Mouse (Mus musculus) left cerebral cortex, adult 9 months (tissue): Measurements from ENCODE around the gene Gripap1.
"Not testable (repeated sequence)": the region's sequence is repeated elsewhere in the genome, so short reads cannot be mapped to it uniquely, and the experiment has no call there.

ENCODE experiments used
- DNase-seq, 2 experiments: peaks; one replicate each; pipeline ENCODE4 v3.0.0; 2022; ENCODE audit warnings: low spot score in 2 of 2

Gripap1 gene

DNA sequence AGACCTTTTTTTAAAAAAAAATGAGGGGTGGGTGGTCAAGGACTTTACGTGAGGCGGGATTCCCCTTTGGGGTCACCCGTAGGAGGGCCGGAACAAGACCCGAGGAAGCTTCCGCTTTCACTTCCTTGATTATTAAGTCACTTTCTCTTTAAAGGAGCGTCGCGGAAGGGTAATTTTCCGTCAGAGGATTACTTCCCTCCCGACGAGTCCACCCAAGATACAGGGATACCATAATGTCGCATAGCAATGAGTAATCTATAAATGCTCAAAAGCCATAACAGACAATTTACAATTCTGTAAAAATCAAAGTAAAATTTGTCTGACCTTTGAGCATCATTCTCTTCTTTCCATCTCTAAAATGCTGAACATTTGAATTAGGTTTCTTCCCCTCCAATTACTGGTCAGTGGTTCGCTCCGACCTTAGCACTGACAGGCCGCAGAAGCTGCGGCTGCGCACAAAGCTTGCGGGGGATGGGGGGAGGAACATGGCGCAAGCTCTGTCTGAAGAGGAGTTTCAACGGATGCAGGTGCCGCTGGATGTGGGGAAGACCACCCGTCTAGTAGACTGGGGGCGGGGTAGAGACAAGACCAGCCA, at the start of gene Gripap1:
Gene Gripap1 (plus strand): TSS at position 224 of the 595 bp plus-strand sequence.
- DNase-seq, result peak; percentile 61 to 73

DNA sequence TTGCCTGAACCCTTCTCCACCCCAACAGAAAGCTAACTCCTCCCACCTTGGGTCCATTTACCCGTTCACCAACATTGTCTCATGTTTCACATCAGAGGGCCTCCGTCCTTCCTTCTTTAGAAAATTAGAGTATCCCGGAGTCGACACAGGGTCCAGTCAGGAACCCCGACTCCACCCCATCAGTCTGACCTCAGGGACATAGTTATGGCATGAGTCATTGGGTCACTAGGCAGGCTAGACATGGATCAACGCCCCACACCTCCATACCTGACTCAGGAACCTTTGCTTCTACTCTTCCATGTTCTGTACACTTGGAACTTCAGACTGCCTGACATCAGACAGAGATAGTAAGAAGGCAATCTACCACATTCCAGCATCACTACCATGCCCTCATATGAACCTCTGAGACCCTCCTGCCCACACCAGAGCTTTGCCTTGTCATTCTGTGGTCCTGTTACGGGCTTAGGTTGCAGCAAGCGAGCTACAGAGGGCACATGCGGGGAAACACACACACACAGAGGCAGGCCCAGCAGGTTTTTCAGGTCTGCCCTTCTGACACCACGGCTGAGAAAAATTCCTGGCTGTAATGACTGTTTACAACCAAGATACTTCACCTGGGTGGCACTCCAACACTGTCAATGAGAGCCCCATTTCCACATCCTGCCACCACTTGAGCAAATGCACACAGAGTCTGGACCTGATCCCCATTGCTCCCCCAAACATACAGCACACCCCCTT, 49.3 kb upstream of the Gripap1 start:
- DNase-seq, result no peak

DNA sequence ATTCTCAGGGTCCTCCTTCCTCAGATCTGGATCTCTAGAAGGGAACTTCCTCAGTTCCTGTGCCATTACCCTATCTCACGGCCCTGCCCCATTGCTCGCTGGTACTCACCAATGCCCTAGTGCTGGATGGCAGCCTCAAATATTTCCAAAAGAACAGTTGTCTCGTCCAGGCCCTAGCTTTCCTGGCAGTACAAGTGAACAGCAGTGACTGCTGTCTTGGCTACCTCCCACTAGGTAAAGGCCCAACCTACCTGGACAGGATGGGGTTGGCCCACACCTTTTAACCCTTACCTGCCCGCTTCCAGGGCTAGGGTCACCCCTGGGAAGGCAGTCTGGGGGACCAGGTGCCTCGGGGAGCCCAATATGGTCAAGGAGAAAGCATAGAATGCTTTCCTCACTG, 48.5 kb upstream of the Gripap1 start:
- DNase-seq, result no peak

DNA sequence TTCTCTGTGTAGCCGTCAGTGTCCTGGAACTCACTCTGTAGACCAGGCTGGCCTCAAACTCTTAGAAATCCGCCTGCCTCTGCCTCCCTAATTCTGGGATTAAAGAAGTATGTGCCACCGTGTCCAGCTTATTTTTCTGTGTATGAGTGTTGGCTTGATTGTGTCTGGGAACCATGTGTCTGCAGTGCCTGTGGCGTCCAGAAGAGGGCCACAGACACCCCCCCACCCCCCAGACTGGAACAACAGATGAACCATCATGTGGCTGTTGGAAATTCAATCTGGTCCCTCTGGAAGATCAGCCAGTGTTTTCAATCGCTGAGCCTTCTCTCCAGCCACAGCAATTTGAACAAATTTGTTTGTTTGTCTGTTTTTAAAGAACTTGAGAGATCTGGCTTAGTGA, 46.1 kb upstream of the Gripap1 start:
- DNase-seq, result no peak

DNA sequence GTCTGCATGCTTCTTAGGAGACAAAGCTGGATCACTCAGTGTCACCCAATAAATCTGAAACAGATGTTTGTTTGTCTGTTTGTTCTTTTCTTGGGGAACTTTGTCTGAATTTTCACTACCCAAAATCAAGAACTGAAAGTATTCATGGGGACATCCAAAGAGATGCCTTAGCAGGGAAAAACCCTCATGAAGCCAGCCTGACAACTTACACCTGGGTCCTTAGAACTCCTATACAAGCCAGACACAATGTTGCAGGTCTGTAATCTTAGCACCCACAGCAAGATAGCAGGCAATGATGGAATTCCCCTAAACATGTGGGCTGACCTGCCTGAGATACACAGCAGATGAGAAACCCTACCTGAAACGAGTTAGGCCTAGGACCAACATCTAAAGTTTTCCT, 44.6 kb upstream of the Gripap1 start:
- DNase-seq, result no peak

DNA sequence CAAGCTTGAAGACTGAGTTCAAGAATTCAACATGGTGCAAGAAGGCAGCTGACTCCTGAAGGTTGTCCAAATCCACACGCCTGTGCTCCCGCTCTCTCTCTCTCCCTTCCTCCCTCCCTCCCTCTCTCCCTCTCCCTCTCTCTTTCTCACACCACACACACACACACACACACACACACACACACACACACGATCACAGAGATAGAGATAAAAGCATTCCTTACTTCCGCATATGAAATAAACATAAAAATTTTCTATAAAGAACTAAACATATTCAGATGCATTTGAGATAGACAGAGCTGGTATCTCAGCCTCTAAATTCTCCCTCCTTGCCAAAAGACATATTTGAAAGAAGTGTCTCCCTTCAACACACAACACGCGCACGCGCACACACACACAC, 44.1 kb upstream of the Gripap1 start:
- DNase-seq, result no peak

DNA sequence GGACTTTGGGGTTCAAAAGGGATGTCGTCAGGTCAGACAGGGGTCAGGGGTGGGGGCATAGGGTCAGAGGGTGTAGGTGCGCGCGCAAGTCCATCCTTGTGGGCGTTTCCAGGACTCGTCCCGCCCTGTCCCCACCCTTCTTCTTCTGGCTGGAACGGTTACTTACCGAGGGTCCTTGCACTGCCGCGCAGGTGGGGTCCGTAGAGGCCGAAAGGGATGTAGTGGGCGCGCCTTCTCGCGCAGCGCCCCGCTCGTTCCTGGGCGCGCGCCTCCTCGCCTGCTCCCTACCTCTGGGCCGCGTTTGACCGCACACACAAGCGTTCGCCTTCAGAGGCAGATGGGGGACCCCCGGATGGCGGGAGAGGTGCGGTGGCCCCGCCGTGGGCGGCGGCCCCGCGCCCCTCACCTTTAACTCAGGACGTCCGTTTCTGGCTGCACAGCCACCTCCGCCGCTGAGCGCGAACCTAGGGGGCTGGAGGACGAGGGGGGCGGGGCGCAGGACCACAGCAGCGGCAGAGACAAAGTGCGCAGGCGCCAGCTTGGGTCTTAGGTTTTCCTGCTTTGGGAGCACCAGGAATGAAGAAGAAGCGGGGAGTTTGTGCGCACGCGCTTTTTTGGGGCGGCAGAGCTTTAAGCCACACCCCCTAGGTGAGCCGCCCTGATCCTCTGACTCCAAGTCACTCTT, 39.0 kb upstream of the Gripap1 start, which contains the start of gene Ccdc120:
Gene Ccdc120 (minus strand): TSS at position 474 of the 685 bp plus-strand sequence.
- peak in 1 of 2 experiments; percentile 70 for DNase-seq

DNA sequence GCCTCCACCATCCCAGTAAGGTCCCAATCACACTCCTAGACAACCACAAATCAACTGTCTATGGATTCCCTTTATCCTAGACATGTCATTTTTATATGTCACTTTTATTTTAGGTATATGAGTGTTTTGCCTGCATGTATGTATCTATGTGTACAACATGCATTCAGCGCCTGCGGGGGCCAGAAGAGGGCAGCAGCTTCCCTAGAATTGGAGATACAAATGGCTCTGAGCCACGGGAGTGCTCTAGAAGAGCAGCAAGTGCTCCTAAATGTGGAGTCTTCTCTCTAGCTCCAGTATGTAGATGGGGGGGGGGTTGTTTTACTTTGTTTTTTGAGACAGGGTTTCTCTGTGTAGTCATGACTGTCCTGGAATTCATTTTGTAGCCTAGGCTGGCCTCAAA, 35.9 kb upstream of the Gripap1 start:
- not testable (repeated sequence) for DNase-seq

DNA sequence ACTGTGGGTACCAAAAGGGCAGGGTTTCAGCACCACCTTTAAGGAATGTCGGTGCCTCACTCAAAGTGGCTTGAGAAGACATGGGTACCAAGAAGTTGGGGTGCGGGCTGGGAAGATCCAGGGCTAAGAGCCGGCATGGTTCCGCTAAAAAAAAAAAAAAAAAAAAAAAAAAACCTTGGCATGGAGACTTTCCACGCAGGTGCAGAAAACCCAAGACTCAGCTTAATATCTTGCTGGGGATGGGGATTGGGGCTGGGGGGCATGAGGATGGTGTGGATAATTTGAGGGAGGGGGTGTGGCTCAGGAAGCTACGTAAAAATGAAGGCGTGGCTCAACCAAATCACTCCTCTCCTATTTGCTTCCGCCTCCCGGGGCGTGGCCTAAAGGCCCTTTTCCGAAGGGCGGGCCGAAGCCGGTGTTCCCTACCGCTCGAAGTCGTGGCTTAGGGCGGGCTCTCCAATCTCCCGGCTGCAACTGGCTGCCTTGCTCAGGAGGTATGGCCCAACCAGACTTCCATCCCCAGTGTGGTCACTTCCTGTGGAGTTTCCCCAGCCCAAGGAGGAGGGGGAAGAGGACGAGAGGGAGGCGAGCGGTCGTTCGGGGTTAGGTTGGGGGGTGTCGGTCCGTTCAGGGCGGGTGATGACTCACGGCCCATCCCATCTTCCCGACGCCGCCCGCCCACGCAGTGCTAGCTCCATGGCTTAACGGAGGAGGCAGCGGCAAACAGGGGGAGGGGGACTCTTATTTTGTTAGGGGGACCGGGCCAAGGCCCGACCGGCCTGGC, 27.2 kb upstream of the Gripap1 start, which contains the start of gene Tfe3:
Gene Tfe3 (plus strand): TSS at position 424 of the 784 bp plus-strand sequence.
- peak; percentile 90 to 93 for DNase-seq

DNA sequence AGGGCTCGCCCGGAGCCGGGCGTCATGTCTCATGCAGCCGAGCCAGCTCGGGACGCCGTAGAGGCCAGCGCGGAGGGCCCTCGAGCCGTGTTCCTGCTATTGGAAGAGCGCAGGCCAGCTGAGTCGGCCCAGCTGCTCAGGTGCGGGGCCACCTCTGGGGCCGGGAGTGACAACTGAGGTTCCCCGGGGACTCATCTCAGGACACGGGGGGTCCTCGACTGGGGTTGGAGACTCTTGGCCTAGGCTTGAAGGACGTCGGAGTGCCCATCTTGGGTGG, 26.7 kb upstream of the Gripap1 start:
- no peak for DNase-seq

DNA sequence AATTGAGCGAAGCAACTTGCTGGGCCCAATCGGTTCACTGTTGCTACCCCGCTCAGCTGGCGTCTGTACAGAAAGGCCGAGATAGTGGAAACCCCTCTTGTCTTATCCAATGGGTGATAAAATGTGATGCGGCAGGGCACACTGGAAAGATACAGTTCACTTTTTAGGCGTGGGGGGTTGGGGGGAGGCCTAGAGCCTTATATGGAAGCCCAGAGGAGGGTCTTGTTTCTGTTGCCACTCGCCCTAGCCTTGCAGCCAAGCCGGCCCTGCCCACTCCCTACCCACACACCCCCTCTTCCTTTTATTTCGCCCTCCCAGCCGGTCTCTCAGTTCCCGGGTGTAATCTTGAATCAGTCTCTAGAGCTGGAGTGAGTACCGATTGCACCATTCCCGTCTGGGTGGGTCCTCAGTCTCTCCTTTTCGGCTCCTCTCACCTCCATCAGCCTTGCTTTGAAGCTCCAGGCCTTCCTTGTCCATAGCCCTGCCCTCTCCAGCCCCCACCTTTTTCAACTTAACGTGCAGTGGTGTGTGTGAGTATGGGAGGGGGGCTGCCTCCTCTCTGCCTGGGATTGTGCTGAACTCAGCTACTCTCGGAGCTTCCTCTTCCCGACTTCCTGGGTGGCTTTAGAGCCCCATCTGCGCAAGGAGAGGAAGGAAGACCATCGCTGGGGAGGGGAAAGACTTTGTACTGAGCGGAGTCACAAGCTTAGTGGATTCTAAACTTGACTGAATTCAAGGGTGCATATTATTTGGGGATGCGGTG, 25.8 kb upstream of the Gripap1 start:
- peak in 1 of 2 experiments; percentile 28 for DNase-seq

DNA sequence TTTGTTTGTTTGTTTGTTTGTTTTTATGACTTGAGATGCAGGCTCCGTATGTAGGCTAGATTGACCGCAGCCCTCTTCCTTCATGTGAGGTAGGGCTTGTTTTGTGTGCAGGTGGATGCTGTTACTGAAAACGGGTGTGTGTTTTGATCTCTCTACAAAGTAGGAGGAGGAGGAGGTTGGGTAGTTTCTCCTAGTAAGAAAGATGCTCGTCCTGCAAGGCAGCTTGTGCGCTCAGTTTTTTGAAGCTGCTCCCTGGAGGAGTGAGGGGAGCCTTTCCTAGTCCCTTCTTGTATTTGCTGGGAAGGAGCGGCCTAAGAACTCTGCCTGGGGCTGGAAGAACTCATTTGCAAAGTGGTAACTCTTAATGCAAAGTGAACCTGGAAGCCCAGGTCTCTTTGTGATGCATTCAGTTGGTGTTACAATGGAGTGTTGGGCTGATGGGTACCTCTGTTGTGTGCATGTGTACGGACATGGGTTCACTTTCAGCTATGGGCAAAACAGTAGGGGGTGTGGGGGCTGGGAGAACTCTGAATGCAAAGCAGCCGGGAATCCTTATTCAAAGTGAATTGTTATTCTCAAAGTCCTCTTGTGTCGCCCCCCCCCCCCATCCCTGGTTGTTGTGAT, 24.8 kb upstream of the Gripap1 start:
- no peak for DNase-seq

DNA sequence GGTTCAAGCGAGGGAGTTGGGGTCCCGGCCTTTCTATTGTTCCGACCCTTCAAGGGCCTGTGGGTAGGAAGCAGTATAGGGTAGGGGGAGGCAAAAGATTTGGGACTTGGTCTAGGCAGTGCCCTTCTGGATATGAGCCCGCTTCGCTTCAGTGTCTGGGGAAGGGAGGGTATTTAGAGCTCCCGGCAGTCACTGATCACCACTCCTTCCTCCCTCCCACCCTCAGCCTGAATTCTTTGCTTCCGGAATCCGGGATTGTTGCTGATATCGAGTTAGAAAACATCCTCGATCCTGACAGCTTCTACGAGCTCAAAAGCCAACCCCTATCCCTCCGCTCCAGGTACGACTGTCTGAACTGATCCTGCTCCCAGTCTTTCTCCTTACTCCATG, 24.3 kb upstream of the Gripap1 start:
- DNase-seq, result no peak

DNA sequence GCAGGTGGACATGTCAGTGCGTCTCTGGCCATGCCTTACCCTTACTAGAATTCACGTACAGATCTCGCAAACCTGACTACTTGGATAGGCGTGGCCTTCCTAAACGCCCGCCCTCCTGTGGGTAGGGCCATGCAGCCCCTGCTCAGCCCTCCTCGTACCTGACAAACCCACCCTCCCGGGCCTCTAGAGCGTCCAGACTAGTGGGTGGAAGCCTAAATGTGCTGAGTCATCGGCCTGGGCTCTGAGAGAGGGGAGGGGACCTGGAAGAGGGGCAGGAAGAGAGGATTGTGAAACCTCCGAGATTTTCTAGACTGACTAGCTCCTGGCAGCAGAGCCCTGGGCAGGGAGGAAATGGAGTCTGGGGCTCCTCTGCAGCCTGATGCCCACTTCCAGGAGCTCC, 23.8 kb upstream of the Gripap1 start:
- DNase-seq, result peak in 1 of 2 experiments; percentile 46

DNA sequence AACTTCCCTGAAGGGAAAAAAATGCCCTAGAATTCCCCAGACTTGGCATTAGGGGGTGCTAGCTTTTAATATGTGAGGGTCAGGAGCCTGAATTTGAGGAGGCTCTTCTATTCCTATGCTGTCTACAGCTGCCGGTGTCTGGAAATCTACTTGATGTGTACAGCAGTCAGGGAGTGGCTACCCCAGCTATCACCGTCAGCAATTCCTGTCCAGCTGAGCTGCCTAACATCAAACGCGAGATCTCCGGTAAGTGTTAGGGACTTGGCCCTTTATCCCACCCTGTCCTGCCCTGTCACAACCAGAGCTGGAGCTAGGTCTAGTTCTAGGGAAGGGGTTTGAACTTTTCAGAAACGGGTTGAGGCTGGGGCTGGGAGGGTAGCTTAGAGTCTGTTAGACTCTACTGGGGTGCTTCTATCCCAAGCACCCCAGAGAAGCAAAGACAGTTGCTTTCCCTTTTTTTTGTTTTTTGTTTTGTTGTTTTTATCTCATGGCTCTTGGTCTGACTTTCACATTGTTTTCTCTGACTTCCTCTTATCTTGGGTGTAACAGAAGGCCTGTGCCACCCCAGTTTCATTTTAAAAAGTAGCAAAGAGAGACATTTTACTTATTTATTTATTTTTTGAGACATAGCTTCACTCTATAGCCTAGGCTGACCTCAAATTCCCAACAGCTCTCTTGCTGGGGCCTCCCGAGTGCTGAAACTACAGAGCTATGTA, 20.1 kb upstream of the Gripap1 start:
- DNase-seq, result no peak

DNA sequence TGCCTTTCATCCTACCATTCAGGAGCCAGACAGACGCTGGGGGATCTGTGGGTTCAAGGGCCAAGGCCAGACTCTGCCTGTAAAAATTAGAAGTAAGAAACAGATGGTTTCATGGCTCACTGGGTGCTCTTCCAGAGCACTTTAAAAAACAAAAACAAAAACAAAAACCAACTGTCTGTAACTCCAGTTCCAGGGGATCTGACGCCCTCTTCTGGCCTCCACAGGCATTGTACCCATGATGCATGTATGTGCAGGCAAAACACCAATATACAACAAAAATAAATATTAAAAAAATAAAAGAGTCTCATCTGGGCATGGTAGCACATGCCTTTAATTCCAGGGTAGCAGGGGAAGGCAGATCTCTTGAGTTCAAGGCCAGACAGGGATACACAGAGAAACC, 16.8 kb upstream of the Gripap1 start:
- DNase-seq, result no peak

DNA sequence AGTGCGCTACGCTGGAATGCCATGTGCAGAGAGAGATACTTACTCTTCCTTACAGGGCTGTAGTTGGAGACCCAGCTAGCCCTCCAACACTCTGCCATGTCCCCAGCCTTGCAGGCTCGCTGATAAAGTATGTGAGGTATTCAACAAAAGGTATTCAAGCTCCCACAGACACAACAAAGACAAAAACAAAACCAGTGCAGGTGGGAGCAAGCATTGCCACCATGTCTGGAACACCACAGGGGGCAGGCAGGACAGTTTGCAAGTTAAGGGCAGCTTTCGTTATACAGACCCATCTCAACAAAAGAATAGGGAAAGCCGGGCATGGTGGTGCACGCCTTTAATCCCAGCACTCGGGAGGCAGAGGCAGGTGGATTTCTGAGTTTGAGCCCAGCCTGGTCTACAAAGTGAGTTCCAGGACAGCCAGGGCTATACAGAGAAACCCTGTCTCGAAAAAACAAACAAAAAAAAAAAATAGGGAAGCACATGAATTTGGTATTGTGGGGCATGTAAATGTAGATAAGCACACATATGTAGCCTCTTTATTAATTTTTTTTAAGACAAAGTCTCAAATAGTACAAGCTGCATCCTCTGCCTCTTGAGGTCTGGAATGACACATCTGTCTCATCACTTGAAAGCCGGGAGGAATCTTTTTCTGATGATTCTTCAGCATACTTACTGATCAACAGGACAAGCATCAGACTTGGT, 13.9 kb upstream of the Gripap1 start:
- DNase-seq, result no peak

DNA sequence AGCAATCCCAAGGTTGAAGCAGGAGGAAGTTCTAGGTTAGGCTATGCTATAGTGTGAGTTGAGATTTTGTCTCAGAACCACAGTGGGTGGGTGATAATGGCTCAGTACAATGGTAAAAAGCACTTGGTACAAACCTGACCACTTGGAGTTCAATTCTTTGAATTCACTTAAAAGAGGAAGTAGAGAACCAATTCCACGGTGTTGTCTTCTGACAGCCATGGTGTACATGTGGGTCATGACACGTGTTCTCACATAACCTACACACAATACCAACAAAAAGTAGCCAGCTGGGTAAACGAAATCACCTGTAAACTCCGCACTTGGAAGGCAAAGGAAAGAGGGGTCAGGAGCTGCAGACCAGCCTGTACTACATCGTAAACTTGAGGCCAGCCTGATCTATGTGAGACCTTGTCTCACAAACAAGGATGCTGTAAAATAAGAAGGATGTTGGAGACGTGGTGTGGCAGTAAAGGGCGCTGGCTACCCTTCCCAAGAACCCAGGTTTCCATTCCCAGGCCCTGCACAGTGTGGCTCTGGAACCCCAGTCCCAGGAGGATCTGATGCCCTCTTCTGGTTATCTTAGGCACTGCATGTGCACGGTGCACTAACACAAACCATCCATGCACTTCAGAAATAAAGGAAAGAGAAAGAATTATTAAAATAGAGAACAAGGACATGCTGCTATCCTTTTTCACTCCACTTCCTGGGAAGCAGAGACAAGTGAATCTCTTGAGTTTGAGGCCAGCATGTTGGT, 13.1 kb upstream of the Gripap1 start:
- DNase-seq, result peak in 1 of 2 experiments; percentile 61
